Mouse (Mus musculus): ENCODE measurements around the gene Mrnip.

Gene Mrnip

DNA sequence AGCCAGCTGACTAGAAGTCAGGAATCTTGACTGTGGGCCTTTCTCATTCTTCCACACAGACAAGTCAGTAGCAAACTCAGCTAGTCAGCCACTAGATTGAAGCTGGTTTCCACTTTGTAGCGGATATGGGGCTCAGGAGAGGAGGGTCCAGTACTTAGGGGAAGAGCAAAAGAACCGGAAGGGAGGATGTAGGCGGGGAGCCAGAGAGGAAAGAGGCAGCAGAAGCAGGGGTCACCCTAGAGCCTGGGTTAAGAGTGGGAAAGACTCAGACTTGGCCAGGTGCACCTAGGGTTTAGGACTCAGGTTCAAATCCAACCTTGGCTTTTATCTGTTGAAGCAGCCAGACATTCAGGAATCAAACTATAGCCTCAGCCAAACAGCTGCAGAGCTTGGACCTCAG lies 53.0 kb downstream of the Mrnip start:
- no peak for DNase-seq

DNA sequence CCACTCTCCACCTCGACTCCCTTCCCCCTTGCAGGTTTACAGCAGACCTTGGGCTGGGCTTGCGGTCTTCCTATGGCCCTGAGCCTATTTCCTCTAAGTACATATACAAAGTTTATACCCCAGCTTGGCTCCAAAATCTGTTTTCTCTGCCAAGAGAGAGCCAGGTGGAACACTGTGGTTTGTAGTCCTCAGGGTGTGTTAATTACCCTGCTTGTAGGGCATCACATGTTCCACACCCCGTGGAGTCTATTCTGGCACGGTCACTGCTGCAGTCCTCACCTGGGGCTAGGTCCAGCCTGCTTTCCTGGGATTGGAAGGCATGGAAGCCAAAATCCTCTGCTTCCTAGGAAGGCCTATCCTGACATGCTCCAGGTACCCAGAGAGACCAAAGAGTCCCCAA lies 53.5 kb downstream of the Mrnip start:
- peak; percentile 75 for DNase-seq

DNA sequence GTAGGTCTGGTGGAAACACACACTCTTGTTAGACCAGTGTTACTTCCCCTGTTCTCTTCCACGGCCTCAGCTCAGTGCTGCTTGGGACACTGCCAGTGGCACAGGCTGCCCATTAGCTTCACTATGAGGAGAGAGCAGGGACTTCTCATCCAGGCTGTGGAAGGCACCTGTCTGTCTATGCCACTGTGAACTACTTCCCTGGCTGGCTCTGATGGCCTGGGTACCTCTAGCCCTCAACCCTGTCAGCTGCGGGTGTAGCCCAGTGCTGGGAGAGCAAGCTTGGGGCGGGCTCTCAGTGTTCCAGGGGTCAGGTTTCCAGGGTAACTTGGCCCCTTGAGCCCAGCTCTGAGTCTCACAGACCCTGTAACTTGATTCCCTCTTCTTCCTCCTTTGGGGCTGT lies 54.5 kb downstream of the Mrnip start:
- peak; percentile 67 for DNase-seq

DNA sequence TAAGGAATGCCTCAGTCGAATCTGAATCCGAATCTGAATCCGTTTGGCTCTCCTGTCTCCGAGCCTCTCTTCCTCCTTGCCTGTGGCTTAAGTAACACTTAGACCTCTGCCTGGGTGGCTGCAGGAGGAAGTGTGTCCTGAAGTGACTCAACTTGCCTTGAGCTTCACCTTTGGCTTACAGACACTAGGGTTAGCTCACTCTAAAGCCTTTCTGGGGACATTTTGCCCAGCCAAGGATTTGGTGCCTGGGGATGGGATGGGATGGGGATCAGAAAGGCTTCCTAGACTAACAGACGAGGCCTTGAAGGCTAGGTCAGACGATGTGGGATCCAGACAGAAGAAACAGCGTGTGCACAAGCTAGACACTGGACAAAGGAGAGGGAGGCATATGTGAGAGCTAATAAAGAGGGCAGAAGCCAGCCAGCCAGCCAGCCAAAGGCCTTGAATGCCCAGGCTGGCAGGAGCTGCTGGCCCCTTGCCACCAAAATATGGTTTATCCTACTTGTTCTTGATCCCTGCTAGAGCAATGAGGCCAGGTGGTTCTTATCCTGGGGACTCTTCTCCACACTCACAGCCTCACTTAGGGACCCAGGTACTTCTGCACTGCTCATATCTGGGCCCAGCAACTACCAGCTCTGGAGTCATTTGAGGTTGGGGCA lies 55.1 kb downstream of the Mrnip start:
- peak; percentile 92 for DNase-seq

DNA sequence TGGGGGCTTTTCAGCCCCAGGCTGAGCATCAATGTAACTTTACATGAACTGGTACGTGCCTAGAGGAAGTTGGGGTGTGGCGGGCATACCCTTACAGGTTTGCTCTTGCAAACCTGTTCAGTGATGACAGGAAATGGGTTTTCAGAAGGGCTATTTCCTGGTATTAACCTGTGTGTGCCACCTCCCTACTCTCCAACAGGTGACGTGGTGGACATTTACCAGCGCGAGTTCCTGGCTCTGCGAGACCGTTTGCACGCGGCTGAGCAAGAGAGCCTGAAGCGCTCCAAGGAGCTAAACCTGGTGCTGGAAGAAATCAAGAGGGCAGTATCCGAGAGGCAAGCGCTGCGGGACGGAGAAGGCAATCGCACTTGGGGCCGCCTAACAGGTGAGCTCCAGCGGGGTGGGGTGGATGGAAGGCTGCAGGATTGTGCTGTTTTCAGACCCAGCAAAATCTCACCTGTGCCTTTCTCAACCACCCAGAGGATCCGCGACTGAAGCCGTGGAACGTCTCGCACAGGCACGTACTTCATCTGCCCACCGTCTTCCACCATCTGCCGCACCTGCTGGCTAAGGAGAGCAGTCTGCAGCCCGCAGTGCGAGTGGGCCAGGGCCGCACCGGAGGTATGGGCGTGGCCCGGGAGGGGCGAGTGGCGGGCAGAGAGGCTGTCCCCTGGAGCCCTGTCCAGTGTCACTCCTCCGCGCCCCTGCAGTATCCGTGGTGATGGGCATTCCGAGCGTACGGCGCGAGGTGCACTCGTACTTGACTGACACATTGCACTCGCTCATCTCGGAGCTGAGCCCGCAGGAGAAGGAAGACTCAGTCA lies 56.4 kb downstream of the Mrnip start:
- peak; percentile 36 for DNase-seq

DNA sequence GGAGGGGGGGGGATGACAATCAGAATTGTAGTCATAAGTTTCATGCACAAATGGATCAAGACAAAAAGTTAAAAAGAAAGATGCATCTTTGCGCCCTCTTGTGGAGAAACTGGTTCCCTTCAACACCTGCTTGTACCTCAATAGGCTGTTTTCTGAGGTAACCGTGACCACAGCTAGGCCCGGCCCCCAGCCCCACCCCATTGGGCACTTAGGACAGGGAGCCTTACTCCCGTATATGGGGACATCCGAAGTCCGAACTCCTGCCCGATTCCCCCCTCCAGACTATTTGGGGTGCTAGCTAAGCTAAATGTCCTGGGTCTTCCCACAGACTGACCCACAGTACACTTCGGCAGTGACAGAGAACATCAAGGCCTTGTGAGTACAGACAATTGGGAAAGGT lies 57.2 kb downstream of the Mrnip start:
- peak; percentile 66 for DNase-seq

DNA sequence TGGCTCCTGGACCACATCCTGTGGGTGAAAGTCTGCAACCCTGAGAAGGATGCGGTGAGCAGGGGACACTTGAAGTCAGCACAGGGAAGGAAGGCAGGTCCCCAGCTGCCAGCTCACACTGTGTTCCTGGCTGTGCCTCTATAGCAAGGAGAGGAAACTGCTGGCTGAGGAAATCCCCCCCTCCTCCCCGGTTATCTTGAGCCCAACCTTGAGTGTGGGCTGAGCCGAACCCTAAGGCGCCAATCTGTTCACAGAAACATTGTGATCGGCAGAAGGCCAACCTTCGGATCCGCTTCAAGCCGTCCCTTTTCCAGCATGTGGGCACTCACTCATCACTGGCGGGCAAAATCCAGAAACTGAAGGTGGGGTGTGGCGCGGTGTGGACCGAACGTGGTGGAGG lies 58.8 kb downstream of the Mrnip start:
- peak; percentile 15 for DNase-seq

DNA sequence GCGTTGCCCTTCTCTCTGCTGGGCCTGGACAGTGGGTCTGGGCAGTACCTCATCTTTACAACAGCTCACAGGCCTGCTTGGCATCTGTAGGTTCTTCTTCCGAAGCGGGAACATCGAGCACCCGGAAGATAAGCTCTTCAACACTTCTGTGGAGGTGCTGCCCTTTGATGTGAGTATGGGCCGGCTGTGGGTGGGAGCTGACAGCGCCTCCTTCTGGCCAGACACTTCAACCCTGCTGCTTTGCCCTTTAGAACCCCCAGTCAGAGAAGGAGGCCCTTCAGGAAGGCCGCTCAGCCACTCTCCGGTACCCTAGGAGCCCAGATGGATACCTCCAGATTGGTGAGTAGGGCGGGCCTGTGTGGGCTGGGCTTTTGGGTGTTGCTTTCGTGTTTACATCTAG lies 59.7 kb downstream of the Mrnip start:
- peak; percentile 21 for DNase-seq

DNA sequence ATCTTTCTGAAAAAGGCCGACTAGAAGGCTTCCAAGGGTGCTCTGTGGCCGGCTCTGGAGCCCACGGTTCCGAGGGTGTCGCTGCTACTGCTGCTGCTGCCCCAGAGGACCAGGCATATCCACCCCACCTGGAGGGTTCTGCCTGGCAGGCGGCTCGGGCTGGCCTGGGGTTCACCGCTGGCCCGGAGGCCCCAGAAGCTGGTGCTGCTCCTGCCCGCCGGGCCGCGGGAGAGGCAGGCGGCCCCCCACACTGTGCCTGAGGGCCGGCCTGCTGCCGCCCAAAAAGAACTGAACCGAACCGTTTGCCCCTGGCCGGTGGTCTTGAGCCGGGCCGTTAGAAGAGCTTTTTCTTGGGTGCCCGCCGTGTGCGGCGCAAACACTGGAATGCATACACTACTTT lies 60.4 kb downstream of the Mrnip start:
- peak; percentile 20 for DNase-seq

DNA sequence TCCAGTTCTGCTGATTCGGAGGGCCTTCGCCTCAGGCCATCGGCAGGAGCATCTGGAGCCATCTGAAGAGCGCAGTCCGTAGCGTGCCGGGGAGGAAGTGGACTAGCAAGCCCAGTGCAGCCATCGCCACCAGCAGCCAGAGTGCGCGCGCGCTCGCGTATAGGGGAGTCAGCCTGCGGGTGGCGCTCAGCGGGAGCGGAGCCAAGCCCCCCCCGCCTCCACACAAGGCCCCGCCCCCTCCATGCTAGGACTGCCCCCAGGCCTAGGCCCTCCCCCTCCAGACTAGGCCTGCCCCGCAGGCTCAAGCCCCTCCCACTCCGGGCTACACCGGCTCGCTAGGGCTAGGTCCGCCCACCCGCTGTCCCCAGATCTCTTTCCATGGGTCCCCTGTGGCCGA lies 62.3 kb downstream of the Mrnip start:
- peak; percentile 70 for DNase-seq

DNA sequence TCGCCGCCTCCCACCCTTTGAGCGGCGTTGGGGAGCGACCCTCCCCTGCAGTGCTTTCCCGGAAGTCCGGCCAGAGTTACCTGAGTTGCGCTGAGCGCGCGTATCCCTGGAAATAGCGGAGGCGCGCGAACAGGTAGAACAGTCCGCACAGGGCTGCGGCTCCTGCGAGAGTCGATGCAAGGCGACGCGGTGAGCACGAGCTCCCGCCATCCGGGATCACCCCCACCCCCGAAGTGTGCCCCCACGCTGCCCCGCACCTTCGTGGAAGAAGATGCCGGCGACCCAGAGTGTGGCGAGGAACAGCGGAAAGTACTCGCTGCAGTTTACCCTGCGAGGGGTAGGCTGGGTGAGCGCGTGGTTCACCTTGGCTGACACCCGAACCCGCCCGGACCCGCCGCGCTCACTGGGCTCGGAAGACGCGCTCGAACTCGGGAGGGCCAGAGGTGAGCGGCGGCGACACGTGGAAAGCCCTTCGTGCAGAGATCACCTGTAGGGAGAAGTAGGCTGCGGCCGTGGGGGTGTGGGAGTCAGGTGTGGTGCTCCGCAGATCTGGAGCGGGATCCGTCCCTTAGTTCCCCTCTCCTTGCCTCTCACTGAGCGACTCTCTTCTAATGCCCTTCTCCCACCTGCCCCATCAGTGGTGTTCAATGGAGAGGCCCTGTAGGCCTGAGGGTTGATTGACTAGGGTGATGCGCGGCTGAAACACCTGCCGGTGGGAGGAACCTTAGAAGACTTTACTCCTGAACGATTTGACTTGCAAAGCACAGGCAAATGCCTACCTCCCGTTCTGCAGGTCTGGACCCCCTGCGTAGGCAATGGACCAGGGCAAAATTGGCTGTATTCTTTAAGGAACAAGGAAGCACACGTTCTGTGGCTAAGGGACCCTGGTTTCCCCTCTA lies 62.9 kb downstream of the Mrnip start:
- DNase-seq: peak; percentile 18

DNA sequence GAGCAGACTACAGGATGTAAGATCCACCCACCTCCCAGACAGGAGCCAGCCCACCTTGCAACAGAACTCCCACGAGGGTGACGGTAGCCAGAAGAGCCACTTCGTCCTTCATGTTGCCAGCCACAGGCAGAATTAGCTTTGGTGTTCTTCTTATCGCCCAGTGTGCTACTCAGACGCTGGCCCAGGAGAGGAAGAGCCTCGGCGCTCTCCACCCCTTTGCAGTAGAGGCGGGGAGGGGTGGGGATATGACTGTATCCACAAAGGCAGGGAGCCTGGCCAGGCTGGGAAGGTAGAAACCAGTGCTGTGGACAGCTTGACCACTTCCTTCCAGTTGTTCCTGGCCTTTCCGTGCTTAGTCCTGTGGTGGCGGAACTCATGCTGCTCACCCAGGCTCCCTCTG lies 64.1 kb downstream of the Mrnip start, which contains the start of gene Ltc4s:
Gene Ltc4s, minus strand, starts transcription at position 293 of the 400 bp plus-strand sequence.
- DNase-seq: no peak

DNA sequence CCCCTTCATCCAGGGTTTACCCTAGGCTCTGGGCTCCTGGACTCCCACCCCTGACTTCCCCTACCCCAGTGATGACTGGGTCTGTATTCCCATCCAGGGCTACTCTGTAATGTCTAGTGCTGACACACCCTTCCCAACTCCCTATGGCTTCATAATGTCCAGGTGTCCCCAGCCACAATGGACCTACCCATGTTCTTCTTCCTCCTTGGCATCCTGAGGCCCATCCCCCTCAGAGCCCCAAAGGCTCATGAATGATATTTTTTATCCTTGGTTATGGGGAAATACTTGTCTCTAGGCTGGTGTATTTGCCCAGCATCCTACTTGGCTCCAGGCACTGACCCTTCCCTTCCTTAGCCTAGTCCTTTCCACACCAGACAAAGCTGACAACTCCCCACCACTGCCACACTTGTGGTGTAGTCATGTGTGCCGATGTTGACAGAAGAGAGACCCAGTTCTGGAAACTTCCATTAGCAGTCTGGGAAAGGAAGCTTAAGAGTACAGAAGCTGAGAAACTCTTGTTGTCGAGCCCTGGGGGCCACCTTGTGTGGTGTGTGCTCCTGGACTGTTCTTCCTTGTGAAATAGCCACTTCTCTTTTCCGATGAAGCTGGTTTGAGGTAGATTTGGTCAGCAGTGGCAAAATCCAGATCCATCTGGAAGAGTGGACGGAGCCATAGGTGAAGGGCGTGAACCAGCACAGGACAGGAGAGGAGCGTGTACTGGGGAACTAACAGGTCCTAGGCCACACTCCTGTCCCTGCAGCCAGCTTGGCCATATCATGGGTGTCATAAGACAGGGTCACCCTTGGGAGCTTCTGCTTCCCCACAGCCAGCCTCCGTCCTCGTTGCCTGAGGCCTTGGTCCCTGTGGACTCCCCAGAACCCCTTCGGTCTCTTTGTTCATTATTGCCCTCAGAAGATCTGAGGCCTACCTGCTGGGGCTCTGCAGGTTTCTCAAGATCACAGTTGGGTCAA lies 64.9 kb downstream of the Mrnip start:
- DNase-seq: no peak

DNA sequence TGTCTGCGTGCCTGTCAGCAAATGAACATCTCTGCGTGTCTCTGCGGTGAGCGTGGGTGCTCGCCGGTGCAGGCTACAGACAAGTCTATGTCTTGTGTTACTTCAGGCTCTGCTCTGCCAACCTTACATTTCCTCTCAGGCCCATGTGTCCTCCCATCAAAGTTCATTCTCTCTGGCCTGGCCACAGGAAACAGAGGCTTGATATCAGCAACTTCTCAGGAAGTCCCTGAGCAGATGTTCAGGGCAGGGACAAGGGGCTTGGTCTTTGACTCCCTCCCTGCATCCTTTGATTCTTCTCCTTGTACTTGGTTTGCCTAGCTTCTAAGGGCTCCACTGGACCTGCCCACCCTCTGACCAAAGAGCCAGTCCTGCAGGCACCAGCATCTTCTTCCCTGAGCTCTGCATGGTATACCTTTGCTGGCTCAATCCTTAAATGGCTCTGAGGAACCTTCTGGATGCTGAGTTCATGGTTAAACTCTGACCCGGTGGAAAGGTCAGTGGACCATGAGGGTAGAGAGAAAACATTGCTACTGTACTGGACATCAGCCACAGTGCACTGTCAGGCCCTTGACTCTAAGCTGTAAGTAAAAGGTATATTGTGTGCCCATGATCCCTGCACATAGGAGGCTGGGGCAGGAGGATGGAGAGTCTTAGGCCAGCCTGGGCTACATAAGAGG lies 66.1 kb downstream of the Mrnip start:
- DNase-seq: no peak

DNA sequence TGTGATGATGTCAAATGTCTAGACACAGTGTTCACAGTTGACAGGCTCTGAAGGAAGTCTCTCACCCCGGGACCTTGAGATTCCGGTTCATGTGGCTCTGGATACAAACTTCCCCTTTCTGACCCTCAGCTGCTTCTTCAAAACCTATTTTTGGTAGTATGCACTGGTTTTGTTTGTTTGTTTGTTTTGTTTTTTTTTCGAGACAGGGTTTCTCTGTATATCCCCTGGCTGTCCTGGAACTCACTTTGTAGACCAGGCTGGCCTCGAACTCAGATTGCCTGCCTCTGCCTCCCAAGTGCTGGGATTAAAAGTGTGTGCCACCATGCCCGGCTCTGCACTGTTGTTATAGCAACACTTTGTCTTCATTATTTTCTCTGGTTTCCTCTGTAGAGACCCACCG lies 69.7 kb downstream of the Mrnip start:
- no peak for DNase-seq

DNA sequence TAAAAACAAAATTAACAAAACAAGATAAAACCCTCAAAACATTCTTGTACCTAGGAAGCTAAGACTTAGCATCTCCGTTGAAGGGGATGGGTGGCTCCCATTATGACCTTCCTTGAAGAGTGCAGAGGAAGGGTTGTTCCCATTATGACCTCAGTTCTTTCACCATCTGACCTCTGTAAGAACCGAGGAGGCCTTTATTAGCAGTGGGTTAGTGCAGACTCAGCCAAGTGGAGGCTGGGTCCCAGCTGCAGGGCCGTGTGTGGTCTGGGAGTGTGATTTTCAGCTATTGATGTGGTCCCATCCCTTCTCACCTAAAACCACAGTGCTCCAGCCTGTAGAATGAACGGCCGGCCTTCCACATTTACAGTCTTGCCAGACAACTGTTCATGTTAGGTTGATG lies 71.0 kb downstream of the Mrnip start:
- DNase-seq: no peak

DNA sequence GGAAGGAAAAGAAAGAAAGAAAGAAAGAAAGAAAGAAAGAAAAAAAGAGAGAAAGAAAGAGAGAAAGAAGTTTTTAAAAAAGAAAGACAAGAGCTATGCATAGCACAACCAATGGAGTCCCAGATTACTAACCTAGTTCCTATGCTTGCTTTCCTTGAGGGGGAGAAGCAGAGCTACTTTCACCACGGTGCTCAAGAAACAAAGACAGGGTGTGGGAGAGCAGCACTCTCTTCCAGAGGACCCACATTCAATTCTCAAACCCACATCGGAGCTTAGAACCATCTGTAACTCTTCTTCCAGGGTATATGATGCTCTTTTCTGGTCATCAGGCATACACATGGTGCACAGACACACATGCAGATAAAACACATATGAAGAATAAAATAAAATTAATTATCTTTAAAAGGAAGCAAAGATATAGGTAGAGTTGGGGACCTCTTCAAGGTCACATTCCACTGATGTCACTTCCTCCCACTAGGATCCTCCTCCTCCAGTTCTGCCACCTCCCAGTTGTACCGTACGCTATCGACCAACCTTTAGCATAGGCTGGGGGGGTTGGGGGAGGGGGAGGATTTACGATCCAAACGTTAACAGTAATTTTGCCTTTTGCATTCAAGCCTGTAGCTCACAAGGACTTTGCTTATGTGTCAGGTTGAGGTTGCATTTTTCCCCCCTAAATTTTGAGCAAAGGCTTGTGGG lies 74.4 kb downstream of the Mrnip start:
- DNase-seq: no peak

Data from cerebellum, adult 11 months (tissue).